Mouse (Mus musculus) urinary bladder, postnatal 36 days (tissue): ENCODE measurements at regions not wholly inside any gene's neighbourhood (a gene's known extent, or its start where the extent isn't known, plus 50 kb on each side); places are given as distances from the start of the nearest gene placed in this dataset.
A peak's percentile ranks its signal among the peaks of the same experiment; 100 is the strongest.

ENCODE experiments used
- DNase-seq, 2 experiments: peaks; one replicate each; pipeline ENCODE4 v3.0.0; 2022; ENCODE audit warnings: low spot score in 2 of 2, mixed read lengths in 1 of 2

DNA sequence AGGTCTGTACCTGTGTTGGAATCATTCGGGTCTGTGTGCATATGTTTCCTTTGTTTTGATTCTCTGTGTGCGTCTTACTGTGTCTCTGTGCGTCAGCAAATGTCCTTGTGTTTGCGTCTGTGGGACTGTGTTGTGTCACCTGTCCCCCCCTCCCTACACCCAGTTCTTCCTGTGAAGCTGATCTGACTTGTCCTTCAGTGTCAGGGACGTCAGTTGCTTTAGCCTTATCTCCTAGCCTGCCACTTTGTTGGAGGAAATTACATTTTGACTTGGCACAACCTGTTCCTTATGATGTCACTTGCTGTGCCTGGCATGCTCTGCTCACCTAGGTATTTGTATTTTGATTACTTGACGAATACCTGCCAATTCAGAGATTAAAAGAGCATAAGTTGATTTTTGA, 90.4 kb upstream of the Cpeb4 start:
- DNase-seq, result peak in 1 of 2 experiments; percentile 9

DNA sequence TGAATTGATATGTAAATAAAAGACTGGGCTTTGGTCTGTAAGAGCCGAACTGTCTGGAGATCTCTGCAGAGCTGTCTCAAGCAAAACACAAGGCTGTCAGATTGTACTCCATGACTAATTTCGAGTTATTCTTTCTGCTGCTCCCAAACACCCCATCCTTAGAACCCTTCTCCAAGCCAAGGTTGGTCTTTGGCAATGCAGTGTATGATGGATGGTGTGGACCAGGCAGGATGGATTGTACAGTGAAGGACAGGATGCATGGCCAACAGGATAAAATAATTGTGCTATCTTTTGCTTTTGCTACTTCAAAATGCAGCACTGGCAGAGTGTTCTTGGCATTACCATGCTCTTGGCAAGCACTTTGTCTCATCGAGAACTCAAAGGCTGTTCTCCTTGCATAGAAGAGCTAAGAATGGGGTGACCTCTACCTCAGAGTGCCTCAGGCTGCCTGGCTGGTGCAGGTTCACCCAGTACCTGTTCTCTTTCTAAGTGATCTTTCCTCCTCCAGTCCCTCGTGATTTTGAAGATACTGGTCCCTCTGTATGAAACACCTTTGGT, 88.4 kb upstream of the Cpeb4 start:
- DNase-seq, result no peak

DNA sequence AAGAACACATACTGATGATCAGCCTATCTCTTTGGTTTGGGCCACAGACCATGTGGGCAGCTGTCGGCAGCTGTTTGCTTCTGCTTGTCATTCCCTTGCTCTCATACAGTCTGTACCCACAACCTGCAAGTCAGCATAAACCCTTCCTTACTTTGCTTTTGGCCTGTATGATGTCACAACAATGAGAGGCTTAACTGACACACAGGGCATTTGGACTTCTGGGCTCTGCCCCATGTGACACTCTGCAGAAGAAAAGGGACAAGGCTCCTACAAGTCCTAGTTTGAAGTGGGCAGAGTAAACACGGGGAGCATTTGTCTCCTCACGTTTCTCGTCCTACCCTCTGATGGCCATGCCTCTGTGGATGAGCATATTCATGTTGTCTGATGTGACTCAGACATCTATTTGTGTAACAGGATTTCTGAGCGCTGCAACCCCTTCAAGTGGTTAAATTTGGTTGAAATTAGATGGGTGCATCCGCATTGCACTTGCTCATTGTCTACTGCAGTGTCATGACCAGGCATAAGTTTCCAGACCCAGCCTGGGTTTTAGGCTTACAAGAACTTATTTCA, 87.6 kb upstream of the Cpeb4 start:
- DNase-seq, result no peak

DNA sequence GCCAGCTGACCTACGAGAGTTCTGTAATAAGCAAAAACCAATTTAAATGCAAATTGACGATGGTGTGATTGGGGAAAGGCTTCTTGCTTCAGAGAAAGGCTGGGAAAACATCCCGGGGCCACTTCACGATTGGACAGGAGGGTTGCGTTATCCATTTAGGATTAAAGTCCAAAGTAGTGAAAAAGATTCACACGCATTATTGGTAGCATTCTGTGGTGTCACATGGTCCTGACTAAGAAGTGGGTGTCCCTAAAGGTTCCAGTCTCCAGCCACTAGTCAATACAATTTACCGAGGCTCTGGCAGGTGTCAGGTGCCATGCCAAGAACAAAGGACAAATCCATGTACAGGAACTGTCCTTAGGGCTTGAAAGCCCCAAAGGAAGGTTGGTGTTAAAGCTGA, 86.9 kb upstream of the Cpeb4 start:
- DNase-seq, result no peak

DNA sequence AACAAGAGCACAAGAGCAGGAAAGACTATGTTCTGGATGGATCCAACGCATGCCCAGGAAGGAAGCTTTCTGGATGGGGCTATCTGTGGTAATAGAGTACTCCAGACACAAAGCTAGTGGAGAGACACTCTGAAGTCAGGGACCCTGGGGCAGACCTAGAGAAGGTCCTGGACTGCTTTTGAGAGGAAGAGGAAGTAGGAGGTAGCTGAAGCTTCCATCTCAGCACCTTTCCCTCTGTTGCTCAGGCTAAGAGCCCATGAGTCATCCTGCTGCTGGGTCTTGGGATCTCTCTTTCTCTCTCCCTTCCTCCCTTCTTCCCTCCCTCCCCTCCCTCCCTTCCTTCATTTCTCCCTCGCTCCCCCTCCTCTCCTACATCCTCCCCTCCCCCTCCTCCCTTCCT, 84.6 kb upstream of the Cpeb4 start:
- DNase-seq, result no peak

DNA sequence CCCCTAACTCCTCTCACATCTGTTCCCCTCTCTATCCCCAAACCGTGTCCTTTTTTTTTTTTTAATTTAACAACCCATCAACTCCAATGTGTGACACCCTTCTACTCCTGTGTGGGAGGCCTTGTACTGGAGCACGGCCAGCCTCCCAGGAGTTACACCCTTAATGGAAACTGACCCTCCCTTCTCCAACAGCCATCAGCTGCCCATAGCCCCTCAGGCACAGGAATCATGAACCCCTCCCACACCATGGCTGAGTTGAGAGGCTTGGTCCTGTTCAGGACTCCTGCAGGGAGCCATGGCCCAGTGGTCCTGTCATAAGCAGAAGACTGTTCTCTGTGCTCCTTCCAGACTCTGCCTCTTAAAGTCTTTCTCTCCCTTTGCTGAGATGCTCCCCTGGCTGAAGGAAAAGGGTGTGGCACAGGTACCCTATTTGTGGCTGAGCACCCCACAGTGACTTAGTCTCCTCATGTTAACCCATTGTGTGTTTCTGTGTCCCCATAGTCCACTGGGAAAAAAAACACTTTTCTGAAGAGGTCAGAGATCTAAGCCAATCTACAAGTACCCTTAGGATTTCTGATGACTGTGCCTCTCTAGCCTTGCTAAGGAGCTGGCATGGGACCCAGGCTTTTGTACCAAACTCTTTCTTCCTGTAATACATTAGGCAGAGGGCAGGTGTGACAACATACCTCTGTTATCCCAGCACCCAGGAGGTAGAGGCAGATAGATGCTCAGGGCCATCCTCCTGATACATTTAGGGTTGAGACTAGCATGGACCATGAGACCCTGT, 83.9 kb upstream of the Cpeb4 start:
- DNase-seq, result no peak

DNA sequence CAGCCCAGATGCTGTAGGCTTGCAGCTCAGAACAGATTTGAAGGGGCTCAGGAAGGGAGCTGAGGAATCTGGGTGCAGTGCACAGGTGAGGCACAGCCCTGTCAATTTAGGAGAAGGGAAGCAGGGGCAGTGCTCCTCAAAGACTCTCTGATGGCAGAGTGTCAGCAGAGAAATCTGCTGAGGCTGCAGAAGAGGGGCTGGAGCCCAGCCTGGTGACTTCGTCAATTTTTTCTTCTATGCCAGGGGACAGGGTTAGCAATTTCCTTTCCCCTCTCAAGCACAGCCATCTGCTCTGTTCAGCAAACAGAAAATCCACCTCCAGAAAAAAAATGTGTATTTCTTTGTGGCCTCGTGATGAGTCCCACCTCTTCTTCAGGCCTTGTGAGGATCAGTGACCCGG, 82.0 kb upstream of the Cpeb4 start:
- no peak for DNase-seq

DNA sequence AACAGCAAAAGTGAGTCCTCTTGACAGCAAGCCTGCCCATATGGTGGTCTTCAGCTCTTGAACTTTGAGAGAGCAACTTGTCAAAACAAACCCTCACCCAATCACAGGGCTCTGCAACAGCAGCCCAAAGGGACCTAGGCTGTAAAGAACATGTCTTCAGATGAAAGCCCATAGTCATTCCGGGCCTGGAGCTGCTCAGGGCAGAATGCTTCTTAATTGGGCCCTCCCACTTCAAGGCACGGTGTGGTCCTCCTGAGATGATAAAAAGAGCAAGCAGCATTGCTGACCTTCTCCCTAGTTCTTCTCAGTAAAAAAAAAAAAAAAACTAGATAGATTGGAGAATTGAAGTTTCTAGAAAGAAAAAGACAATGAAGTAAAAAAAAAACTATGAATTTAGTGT, 80.7 kb upstream of the Cpeb4 start:
- no peak for DNase-seq

DNA sequence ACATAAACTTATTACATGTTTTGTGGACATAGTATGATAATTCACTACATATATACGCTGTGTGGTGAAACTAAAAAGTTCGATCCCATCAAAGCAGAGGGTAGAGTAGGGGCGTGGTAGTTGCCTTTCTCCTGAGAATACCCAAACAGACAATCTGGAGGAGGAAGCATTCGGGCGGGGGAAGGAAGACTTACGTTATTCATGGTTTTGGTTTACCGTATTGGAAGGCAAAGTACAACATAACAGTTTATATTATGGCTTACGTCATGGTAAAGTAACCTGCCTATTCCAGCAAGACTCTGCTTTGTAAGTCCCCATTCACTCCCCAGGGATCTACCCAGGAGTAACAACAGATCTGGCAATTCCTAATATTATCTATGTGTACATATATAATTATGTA, 76.9 kb upstream of the Cpeb4 start:
- no peak for DNase-seq

DNA sequence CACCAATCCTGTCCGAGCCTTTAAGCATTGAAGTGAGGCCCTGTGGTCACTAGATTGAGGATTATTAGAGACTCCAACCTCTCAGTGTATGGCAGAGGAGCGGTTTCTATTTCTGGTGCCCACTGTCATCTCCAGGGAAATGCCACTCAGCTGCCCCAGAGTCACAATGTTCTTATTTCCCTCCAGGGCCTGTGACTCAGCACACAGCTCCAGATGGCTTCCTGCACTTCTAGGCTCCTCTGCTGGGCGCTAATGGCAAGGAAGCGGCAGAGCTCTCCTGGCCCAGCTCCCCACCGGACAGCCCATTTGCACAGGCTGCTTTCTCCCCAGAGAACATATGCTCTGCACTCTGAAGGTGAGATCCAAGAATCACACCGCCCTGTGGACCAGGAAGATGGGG, 75.8 kb upstream of the Cpeb4 start:
- no peak for DNase-seq

DNA sequence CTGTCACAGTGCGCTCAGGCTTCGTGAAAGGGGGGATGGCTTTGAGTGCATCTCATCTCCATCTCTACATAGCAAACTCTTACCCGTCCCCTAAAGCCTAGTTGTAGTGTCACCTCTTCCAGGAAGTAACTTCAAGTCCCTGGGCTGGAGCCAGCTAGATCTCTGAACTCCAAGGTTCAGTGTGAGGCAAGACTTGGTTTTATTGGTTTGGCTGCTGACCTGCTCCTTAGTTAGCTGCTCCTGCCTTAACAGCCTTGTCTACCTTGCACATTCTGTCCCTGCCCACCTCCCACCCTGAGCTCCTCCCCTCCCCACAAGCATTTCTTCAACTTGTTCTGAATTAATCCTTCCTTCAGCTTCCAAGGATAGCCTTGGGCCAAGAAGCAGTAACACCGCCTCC, 70.4 kb upstream of the Cpeb4 start:
- peak in 1 of 2 experiments; percentile 49 for DNase-seq

DNA sequence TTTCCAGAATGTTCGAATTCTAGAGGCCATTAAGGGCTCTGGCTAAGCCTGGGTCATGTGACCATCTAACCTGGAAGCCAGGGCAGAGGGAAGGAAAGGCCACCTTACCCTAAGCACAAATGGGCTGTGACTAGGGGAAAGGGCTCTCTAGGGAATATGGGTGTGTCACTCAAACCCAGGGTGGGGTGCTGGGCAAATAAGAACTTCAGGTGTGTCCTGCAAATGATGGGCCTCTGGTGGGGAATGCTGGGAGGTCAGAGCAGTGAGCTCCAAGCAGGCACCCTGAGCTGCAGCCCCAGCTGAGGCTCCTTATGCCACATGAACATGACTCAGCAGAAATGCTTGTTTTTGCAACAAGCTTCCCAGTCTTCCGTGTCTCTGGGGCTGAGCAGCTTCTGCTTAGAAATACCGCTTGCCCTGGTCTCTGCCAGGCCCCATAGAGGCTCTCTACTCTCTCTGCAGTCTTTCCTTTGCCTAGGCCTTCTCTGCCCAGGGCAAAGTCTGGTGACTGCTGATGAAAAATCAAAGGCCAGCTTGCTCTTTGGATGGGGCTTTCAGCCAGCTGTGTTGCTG, 68.6 kb upstream of the Cpeb4 start:
- peak in 1 of 2 experiments; percentile 31 for DNase-seq

DNA sequence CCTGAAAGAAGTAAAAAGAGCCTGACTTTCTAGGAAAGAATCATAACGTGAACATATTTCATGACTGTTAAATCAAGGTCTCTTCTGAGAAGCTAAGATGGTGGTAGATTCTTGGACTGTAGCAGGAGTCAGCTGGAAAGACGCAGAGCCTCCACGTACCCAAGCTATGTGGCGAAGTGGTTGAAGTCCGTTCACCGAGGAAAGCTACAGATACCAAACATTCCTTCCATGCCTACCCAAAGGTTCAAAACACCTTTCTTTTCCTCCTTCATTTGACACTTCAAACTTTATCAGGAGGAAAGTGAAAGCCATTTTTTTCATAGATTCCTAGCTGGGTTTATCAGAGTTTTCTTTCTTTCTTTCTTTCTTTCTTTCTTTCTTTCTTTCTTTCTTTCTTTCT, 67.5 kb upstream of the Cpeb4 start:
- DNase-seq, result no peak

DNA sequence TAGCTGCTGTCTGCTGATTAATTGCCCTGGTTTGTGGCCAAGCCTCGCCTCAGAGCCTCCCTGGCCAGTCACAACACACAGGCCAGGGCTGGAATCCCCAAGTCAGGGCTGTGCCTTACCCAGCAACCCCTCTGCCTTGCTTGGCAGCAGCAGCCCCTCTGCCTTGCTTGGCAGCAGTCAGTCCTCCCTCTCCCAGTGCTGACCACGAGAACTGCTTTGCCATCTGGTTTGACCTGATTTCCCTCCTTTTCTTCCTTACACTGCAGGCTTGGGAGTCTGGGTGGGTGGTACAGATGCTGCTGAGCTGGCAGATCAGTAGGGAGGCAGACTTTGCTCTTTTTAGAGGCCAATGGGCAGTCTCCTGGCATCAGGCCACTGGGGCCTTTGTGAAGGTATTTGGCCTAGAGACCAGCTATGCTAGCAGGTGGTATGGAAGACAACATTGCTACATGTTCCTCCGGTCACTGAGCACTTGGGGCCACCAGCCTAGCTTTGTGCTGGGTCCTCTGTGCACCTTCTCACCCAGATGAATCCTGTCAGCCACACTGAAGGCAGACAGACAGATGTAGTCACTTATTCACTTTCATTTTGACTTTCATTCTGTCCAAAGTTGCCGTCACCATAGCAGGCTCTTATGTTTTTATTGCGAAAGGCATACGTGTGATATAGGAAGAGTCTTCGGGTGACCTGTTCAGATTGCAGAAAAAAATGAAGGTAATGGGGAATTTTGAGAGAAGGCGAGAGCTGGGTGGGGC, 64.4 kb upstream of the Cpeb4 start:
- peak in 1 of 2 experiments; percentile 53 for DNase-seq

DNA sequence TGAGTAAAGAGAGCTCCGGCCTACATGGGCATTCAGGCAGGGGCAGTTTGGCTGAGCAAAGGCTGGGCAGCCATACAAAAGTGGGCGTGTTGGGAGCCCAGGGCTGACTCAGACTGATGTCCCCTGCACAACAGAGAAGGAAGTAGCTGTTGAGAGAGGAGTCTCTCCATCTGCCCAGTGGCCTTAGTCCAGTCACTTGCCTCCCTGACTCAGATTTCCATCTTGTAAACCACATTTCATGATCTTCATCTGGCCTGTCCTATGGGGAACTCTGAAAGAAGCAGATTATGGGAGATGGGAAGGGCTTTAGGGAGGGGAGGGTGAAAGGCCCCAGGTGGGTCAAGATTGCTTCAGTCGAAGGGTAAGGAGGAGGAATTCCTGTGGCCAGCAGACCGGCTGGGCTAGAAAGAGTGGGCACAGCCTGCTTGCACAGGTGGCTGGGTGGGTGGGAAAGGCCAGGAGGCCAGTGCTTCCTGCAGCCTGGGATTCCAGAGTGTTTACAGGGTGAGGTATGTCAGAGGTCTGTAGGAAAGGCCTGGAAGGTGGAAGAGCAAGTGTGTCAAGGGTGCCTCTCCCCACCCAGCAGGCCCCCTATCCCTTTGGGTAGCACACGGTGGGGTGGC, 63.7 kb upstream of the Cpeb4 start:
- peak in 1 of 2 experiments; percentile 36 for DNase-seq

DNA sequence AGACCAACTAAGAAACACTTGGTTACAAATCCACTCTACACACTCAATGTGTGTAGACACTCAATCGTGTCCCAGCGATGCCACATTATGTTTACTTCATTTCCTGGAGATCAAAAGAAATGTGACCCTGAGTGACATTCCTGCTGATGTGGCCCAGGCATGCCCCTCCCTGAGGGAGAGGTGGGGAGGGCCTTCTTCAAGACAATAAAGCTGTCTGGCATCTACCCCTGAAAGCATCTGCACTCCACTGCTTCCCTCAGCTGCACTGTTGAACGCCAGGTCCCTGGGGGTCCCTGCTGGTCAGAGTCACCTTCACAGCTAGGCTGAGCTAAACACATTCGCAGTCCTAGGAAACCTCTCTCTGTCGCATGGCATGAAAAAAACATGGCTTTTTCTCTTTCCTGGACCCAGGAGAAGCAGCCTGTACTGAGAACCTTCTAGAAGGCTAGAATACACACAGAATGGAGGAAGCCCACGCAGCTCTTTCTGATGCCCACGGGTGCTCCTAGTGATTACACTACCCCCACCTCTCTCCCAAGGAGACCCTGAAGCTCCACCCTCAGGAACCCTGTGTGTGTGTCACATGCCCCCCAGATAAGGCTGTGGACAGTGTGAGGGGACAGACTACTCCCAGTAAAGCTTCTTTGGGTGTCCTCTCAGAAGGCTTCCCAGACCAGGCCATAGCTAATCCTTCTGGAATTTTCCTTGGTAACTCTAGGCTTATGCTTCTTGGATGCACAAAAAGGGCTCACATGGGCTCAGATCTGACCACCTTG, 61.8 kb upstream of the Cpeb4 start:
- no peak for DNase-seq

DNA sequence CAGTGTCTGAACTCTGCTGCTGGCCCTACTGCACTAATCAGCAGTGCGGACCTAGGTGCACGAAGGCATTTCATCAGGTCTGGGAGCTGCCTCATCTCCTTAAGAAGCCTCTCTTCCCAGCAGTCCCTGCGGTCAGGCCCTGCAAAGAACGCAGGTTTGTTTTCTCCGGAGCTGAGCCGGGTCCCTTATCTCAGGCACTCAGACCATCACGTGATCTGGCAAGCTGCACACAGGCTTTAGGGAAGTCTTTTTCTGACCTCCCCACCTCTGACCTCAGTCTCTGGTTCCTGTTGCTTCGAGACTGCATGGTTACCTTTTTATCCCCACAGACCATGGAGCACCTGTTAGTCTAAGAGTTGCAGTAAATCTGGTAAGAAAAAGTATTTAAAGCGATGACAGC, 59.8 kb upstream of the Cpeb4 start:
- no peak for DNase-seq

DNA sequence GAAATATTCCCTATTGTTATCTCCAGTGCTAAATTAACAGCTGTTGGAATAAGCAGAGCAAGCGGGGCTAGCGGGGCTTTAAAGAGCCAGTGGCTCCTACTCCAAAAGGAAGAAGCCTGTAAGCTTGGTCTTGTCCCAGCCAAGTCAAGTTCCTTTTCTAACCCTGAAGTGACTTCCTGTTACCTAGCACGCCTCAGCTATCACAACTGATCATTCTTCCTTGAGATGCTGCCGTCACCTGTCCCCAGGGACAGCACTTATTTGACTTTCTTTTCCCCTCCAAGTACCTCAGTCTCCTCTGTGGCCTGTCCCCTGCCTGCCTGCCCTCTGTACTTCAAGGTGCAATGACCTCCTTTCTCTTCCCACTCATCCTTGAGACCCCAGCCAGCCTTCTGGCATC, 57.4 kb upstream of the Cpeb4 start:
- DNase-seq, result no peak

DNA sequence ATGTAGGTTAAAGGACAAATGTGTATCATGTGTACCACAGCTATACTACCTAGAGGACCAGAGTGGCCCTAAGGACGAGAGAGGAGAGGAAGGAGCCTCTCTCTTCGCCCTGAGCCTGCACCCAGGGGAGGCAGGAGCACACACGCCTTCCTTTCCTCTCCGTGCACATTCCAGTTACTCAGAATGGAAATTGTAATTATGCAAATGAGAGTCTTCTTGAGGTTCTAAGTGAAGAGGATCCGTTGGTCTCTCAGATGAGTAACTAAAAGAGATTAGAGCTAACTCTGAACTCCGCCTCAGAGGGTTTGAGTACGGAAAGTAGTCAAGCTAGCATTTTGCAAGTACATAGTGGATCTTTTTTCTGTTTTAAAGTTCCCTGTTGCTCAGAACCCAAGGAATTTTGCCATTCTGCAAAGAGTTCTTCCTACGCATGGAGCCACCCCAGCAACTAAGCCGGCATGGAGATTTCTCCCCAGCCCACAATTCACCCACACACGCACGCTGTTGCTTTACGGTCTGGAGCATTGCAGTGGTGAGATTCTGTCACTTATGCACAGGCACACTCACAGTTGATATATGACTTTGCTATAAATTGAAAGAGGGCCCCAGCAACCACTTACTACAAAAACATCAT, 56.0 kb upstream of the Cpeb4 start:
- DNase-seq, result no peak

DNA sequence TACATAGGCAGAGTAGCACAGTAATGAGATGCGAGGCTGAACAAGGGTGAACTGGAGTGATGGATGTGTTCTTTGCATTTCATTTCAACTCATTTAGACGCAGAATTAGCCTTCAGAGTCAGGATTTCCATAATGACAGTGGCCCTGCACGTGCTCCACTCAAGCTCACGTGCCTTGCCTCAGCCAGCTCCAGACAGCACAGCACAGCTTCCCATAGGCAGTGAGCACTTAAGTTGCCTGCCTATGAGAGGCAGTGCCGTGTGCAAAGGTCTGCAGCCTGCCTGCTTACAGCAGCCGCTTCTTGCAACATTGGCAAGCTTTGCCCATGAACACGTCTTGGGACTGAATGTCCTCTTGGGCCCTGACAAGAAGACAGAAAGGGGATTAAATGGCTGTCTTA, 54.0 kb upstream of the Cpeb4 start:
- DNase-seq, result peak in 1 of 2 experiments; percentile 20

DNA sequence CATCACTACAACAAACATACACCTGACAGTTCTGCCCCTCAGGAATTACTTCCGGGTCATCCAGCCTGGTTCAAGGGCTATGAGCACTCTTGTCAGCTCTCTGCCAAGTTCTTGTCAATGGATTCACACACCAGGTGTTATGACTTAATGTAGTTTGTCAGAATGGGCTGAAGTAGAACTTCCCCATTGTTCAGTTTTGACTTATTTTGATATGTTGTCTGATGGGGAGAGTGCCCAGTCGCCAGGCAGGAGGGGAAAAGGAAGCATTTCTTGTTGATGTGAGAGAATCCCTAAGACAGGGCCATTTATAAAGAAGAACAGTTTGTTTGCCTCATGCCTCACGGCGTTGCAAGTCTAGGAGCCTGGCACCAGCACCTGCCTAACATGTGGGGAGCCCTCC, 52.0 kb upstream of the Cpeb4 start:
- DNase-seq, result no peak
